Mouse (Mus musculus): ENCODE measurements at regions not wholly inside any gene's neighbourhood (a gene's known extent, or its start where the extent isn't known, plus 50 kb on each side); places are given as distances from the start of the nearest gene placed in this dataset.

DNA sequence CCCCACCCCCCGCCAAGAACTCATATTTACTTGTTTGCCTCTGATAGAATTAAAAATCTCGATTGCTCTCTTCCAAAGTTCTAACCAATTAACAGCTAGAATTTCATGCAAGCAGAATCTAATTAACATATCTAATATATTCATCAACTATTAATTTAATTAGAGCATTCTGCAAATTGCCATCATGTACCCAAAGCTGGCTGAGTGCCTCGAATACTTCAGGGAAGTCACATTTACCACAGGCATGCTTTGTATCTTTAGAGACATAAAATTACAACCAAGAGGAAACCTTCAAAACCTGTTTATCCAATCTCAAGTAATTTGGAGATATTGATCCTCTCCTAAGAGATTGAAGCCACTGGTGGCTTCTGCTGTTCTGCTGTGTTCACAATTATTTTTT, 401.6 kb upstream of the Nmur2 start:
- DNase-seq, result no peak
- H3K4me3 ChIP-seq (replicated peaks; ENCODE audit: extremely low read depth, low read depth, low read length), result no peak overlapping the region
- no peak for TF ChIP-seq POLR2A (IDR thresholded peaks at IDR 0.05; ENCODE audit: borderline replicate concordance, extremely low read depth, low read depth, low read length)
- no peak for TF ChIP-seq CTCF (IDR thresholded peaks at IDR 0.05; ENCODE audit: insufficient read depth, low read length)
- 66% methylated on average over 3 of the region's 3 CpGs for whole genome bisulfite sequencing
- H3K4me1 ChIP-seq (ENCODE audit: control insufficient read depth, insufficient read depth, low read length), result no peaks in the 10 kb centered on the region

GRCm38 (mm10) chr11:56441071-56441470, 400.3 kb upstream of the Nmur2 start:
- WGBS, result 29% methylated on average over 2 of the region's 2 CpGs
- H3K4me1 ChIP-seq (ENCODE audit: control insufficient read depth, insufficient read depth, low read length), result no peaks in the 10 kb centered on the region

DNA sequence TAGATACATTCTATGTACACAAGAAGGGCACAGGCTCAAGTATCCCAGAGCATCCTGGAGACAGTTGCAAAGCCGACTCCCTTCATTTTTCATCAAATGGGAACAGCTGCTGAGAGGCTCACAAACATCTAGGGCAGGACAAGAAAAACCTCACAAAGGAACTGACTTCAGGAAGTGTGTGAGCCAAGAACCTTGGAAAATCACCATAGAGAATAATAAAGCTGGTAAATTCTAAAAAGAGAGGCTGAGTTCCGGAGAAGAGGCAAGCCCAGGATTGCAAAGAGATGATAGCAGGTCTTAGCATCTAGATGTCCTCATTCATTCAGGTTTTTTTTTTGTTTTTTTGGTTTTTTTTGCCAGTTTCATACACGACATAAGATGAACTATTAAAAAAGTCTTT, 390.3 kb upstream of the Nmur2 start:
- WGBS, result 43% methylated on average over 3 of the region's 3 CpGs
- Histone ChIP-seq H3K4me3 (replicated peaks; ENCODE audit: extremely low read depth, low read depth, low read length) (no peak overlapping the region), H3K4me1 (ENCODE audit: control insufficient read depth, insufficient read depth, low read length) (no peaks in the 10 kb centered on the region)
- no peak for DNase-seq
- TF ChIP-seq CTCF (IDR thresholded peaks at IDR 0.05; ENCODE audit: insufficient read depth, low read length) (no peak), POLR2A (IDR thresholded peaks at IDR 0.05; ENCODE audit: borderline replicate concordance, extremely low read depth, low read depth, low read length) (no peak)

More at GRCm38 (mm10) chr11:56441071-56441470, 400.3 kb upstream of the Nmur2 start:
- no peak overlapping the region for H3K4me3 ChIP-seq (replicated peaks; ENCODE audit: extremely low read depth, low read depth, low read length)
- TF ChIP-seq CTCF (IDR thresholded peaks at IDR 0.05; ENCODE audit: insufficient read depth, low read length) (no peak), POLR2A (IDR thresholded peaks at IDR 0.05; ENCODE audit: borderline replicate concordance, extremely low read depth, low read depth, low read length) (no peak)
- no peak for DNase-seq

- Histone ChIP-seq H3K4me1 (ENCODE audit: control insufficient read depth, insufficient read depth, low read length) (no peaks in the 10 kb centered on the region), H3K4me3 (replicated peaks; ENCODE audit: extremely low read depth, low read depth, low read length) (no peak overlapping the region)
- no peak for TF ChIP-seq CTCF (IDR thresholded peaks at IDR 0.05; ENCODE audit: insufficient read depth, low read length)
- no peak for TF ChIP-seq POLR2A (IDR thresholded peaks at IDR 0.05; ENCODE audit: borderline replicate concordance, extremely low read depth, low read depth, low read length)
- WGBS, result 28% methylated on average over 1 of the region's 1 CpGs
- no peak for DNase-seq
Measured at GRCm38 (mm10) chr11:56384761-56385160, 344.0 kb upstream of the Nmur2 start.

GRCm38 (mm10) chr11:56377535-56377934, 336.7 kb upstream of the Nmur2 start:
- WGBS, result 74% methylated on average over 5 of the region's 5 CpGs
- DNase-seq, result no peak
- Histone ChIP-seq H3K4me1 (ENCODE audit: control insufficient read depth, insufficient read depth, low read length) (no peaks in the 10 kb centered on the region), H3K4me3 (replicated peaks; ENCODE audit: extremely low read depth, low read depth, low read length) (no peak overlapping the region)
- no peak for TF ChIP-seq CTCF (IDR thresholded peaks at IDR 0.05; ENCODE audit: insufficient read depth, low read length)
- TF ChIP-seq POLR2A (IDR thresholded peaks at IDR 0.05; ENCODE audit: borderline replicate concordance, extremely low read depth, low read depth, low read length), result no peak

DNA sequence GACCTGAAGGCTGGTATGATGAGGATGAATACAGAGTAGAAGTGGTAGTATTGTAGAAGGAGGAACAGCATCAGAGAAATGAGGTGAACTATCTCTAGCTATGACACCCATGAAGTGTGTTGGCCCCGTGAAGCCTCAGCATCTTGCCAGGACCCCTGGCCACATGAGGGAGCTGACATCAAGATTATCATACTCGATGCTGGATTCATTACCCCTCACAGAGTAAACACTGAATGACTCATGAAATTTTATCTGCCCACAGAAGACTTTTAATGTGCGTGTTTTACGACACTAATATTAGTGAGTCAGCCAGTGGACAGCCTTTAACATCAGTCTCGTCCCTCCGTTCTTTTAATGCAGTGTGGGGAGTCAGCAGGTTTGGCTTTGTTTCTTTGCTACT, 333.5 kb upstream of the Nmur2 start:
- H3K4me3 ChIP-seq (replicated peaks; ENCODE audit: extremely low read depth, low read depth, low read length), result no peak overlapping the region
- 43% methylated on average over 6 of the region's 6 CpGs for WGBS
- H3K4me1 ChIP-seq (ENCODE audit: control insufficient read depth, insufficient read depth, low read length), result no peaks in the 10 kb centered on the region
- no peak for DNase-seq
- no peak for TF ChIP-seq CTCF (IDR thresholded peaks at IDR 0.05; ENCODE audit: insufficient read depth, low read length)
- TF ChIP-seq POLR2A (IDR thresholded peaks at IDR 0.05; ENCODE audit: borderline replicate concordance, extremely low read depth, low read depth, low read length), result no peak

- no peak for DNase-seq
- no peak for TF ChIP-seq POLR2A (IDR thresholded peaks at IDR 0.05; ENCODE audit: borderline replicate concordance, extremely low read depth, low read depth, low read length)
- TF ChIP-seq CTCF (IDR thresholded peaks at IDR 0.05; ENCODE audit: insufficient read depth, low read length), result no peak
- WGBS, result 58% methylated on average over 4 of the region's 4 CpGs
- Histone ChIP-seq H3K4me3 (replicated peaks; ENCODE audit: extremely low read depth, low read depth, low read length) (no peak overlapping the region), H3K4me1 (ENCODE audit: control insufficient read depth, insufficient read depth, low read length) (no peaks in the 10 kb centered on the region)
Measured at GRCm38 (mm10) chr11:56373624-56374023, 332.8 kb upstream of the Nmur2 start.

DNA sequence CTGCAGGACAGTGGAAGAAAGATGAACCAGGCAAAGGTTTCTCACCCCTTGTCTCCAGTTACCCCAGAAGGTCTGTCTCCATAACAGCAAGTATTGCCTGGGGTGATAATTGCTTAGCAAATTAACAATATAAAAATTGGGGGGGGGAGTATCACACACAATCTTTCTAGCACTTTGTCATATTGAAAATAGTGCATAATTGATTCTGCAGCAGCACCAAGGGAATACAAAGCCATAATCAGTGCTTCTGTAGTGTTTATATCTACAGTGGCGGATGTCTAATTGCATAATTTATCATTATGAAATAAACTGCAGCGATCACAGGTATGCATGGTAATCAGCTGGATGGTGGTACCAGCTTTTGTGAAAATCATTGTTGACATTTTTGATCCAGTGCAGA, 316.9 kb upstream of the Nmur2 start:
- WGBS, result 61% methylated on average over 2 of the region's 2 CpGs
- no peak for TF ChIP-seq CTCF (IDR thresholded peaks at IDR 0.05; ENCODE audit: insufficient read depth, low read length)
- no peak for TF ChIP-seq POLR2A (IDR thresholded peaks at IDR 0.05; ENCODE audit: borderline replicate concordance, extremely low read depth, low read depth, low read length)
- H3K4me3 ChIP-seq (replicated peaks; ENCODE audit: extremely low read depth, low read depth, low read length), result no peak overlapping the region
- H3K4me1 ChIP-seq (ENCODE audit: control insufficient read depth, insufficient read depth, low read length), result no peaks in the 10 kb centered on the region
- no peak for DNase-seq

DNA sequence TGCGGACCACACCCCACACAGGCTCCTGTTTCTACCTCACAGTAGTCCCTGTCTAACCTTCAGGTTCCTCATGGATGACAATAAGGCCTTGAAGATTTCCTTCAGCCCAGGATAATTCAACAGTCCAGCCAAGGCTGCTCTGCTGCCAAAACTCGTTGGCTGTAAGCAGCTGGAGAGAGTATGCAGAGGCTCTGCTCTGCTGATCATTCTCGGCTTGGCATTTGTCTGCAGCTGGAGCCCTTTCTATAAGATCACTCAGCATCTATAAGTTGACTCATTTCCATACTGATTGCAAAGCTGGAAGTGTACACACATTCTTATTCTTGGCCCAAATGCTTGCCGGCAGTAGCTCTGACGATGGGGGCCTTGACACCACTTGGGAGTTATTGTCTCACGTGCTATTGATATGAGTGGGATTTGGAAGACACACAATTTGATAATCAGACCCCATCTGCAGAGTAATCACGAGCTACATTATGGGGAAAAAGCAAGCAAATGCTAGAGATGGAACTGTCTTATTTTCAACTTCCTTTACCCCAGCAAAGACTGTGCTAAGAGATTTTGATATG, 311.1 kb upstream of the Nmur2 start:
- DNase-seq, result no peak
- 64% methylated on average over 7 of the region's 7 CpGs for WGBS
- Histone ChIP-seq H3K4me1 (ENCODE audit: control insufficient read depth, insufficient read depth, low read length) (no peaks in the 10 kb centered on the region), H3K4me3 (replicated peaks; ENCODE audit: extremely low read depth, low read depth, low read length) (no peak overlapping the region)
- TF ChIP-seq CTCF (IDR thresholded peaks at IDR 0.05; ENCODE audit: insufficient read depth, low read length) (no peak), POLR2A (IDR thresholded peaks at IDR 0.05; ENCODE audit: borderline replicate concordance, extremely low read depth, low read depth, low read length) (no peak)

GRCm38 (mm10) chr11:56351231-56351630, 310.4 kb upstream of the Nmur2 start:
- no peak for DNase-seq
- no peak overlapping the region for H3K4me3 ChIP-seq (replicated peaks; ENCODE audit: extremely low read depth, low read depth, low read length)
- WGBS, result 48% methylated on average over 1 of the region's 1 CpGs
- no peak for TF ChIP-seq CTCF (IDR thresholded peaks at IDR 0.05; ENCODE audit: insufficient read depth, low read length)
- no peak for TF ChIP-seq POLR2A (IDR thresholded peaks at IDR 0.05; ENCODE audit: borderline replicate concordance, extremely low read depth, low read depth, low read length)
- H3K4me1 ChIP-seq (ENCODE audit: control insufficient read depth, insufficient read depth, low read length), result no peaks in the 10 kb centered on the region
